Mouse (Mus musculus): ENCODE data around the gene Xbp1. TPM values are rescaled to one million over a fixed set of nuclear protein-coding genes. Genes with fewer than 3 reads are reported as not detected.

Xbp1 gene
- polyA plus RNA-seq, 1 experiment from 2014 or later = 158 TPM

Other genes with a start within 250 kb of the Xbp1 start
- gene Znrf3, start 75.8 kb upstream of the Xbp1 start, polyA plus RNA-seq (2014; fragmentation: Nextera tagmentation; extraction: Ambion mirVana) = 10.6 and 11.5 TPM in 2 replicates
- gene Ccdc117, start 21.5 kb downstream of the Xbp1 start, polyA plus RNA-seq (2014; fragmentation: Nextera tagmentation; extraction: Ambion mirVana) = 21.3 and 26.6 TPM in 2 replicates
- gene Ankrd36, start 49.0 kb downstream of the Xbp1 start, polyA plus RNA-seq (2014; fragmentation: Nextera tagmentation; extraction: Ambion mirVana) = not detected in 2 replicates
- 164 and 170 TPM in 2 replicates for gene Mrps24, start 195.0 kb downstream of the Xbp1 start, polyA plus RNA-seq (2014; fragmentation: Nextera tagmentation; extraction: Ambion mirVana)
- gene Urgcp, start 241.7 kb downstream of the Xbp1 start, polyA plus RNA-seq (2014; fragmentation: Nextera tagmentation; extraction: Ambion mirVana) = 8.4 and 9.6 TPM in 2 replicates